Mouse (Mus musculus): ENCODE measurements at regions not wholly inside any gene's neighbourhood (a gene's known extent, or its start where the extent isn't known, plus 50 kb on each side); places are given as distances from the start of the nearest gene placed in this dataset.
"Not testable (repeated sequence)": the region's sequence is repeated elsewhere in the genome, so short reads cannot be mapped to it uniquely, and the experiment has no call there.

- DNase-seq, result no peak
Observed at GRCm38 (mm10) chr15:62267536-62267935, 1344.7 kb upstream of the A1bg start.

GRCm38 (mm10) chr15:62266025-62266424, 1343.2 kb upstream of the A1bg start:
- DNase-seq, result no peak

- DNase-seq, result peak; percentile 53 to 69
Observed at GRCm38 (mm10) chr15:62265484-62265937, 1342.7 kb upstream of the A1bg start.

DNA sequence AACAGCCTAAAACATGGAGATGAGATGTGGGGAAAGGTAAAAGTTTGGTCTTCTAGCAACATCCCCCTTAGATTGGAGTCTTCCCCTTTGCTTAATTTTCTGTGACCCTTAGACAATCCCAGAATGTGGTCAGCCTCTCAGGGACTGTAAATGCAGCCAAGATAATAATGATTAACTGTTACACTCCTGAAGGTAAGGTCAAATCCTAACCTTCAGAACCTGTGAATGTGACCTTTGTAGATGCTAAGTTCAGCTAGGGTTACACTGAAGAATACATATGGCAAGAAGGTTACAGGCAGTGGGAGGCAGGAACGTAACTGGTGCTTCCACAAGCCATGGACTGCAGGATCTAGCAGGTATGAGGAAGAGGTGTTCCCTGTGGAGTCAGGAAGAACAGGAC, 1342.2 kb upstream of the A1bg start:
- peak in 1 of 2 experiments; percentile 41 for DNase-seq

DNA sequence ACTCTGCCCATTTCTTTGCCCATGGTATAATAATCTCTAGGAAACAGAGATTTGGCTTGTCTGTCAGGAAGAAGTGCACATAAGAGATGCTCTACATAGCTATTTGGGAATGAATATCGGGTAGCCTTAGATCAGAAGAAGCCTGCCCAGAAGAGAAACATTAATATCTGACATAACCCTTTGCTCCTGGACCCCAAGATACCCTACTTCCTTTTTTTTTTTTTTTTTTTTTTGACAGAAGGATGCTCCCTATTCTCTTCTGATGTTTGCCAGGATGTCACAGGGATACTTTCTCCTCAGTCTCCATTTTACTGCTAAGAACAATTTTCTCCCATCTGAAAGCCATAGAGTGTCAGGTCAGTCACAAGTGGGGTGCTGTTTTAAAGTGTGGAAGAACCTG, 1341.4 kb upstream of the A1bg start:
- no peak for DNase-seq

- DNase-seq, result no peak
Observed at GRCm38 (mm10) chr15:62262487-62262886, 1339.7 kb upstream of the A1bg start.

- peak in 1 of 2 experiments; percentile 14 for DNase-seq
Observed at GRCm38 (mm10) chr15:62261520-62261919, 1338.7 kb upstream of the A1bg start.

DNA sequence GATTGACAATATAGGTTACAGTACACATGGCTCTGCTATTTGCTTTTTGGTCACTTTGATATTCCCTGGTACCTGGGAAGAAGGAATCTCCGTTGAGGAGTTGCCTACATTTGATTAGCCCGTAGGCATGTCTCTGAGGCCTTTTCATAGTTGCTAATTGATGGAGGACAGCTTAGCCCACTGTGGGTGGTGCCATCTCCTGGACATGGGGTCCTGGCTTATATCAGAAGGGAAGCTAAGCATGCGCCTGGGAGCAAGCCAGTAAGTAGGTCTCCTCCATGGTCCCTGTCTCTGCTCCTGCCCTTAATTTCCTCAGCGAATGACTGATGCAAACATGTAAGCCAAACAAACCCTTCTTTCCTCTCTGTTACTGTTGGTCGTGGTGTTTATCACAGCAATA, 1335.8 kb upstream of the A1bg start:
- no peak for DNase-seq

- peak; percentile 90 to 95 for DNase-seq
Observed at GRCm38 (mm10) chr15:62257955-62258354, 1335.1 kb upstream of the A1bg start.

DNA sequence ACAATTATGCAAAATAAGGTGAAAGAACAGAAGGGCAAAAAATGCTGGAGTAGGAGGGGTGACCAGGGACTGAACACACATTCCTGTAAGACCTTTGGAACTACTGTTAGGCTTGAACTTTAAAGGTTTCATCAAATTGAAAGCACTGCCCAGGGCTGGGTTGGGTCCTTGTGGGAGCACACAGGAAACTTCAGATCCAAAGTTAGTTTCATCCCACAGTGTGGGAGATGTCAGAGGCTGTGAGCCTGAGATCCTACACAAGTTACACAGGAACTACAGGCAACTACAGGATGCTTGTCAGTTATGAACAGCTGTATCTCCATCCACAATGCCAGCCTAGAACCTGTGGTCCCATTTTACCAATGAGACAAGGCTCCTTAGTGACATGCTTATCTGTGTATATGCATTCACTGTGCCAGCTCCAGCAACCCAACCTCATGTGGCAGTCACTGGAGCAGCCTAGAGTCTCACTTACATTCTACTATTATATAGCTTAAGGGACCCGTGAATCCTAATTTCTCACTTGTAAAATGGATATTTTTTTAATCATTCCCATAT, 1334.4 kb upstream of the A1bg start:
- peak in 1 of 2 experiments; percentile 16 for DNase-seq

DNA sequence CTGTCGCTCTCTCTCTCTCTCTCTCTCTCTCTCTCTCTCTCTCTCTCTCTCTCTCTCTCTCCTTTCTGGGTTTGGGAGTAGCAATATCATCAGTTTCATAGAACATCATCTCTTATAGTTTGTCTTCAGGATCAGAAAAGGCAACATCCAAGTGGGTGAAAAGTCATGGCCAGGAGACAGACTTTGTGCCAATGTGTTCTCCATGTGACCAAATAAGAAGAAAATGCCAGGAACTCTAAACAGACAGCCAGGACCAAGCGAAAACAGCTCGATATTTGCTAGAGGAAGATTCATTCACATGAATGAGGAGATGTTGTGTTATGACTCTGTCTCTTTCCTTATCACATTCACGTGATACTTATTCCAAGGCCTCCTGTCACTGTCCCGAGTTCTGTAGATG, 1332.8 kb upstream of the A1bg start:
- DNase-seq, result peak; percentile 51 to 65

DNA sequence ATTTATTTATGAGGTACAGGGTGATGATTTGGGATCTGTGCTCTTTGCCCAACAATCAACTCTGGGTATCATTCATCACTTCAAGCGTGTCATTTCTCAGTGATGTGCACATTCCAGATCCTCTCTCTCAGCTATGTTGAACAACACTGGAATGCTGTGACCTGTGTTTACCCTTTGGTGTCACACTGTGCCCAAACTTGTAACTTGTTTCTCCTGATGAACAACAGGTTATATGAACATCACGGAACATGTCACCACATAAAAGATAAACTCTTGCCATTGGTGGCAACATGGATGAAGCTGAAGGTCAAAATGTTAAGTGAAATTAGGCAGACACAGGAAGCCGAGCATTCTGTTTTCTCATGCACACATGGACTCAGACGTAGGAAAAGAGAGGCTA, 1330.9 kb upstream of the A1bg start:
- DNase-seq, result no peak

GRCm38 (mm10) chr15:62252078-62252833, 1329.4 kb upstream of the A1bg start:
- DNase-seq, result not testable (repeated sequence)

DNA sequence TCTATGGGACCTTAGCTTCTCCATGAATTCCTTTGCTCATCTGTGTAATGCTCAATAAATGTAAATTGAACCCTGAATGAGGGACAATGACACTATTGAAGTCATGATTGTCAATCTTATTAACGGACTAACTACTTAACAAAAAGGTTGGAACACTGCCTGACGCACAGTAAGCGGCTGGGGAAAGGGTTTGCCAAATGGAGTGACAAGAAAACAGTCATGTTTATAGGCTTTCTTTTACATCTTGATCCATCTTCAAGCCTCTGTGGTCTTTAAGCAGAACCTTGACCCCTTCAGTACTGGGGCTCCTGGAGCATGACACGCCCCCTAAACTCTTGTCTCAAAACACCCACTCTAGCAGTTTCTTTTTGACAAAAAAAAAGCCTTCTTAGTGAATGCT, 1326.6 kb upstream of the A1bg start:
- DNase-seq, result no peak

GRCm38 (mm10) chr15:62246561-62247079, 1323.8 kb upstream of the A1bg start:
- no peak for DNase-seq

DNA sequence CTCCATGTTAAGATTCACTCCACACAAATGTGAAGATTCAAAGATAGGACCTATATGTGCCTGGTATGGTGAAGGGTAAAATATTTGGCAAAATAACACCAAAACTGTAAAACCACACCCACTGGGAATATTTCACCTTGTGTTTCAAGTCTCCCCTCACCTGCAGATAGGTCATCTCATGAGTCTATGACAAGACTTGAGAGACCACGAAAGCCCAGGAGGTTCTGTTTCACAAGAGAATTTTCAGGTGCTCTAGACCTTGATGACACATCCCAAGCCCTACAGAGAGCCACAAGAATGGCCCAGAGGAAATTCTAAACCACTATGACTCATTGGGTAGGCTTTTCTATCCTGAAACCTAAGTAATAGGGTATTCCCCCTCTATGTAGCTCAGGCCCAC, 1322.4 kb upstream of the A1bg start:
- no peak for DNase-seq

GRCm38 (mm10) chr15:62244819-62245218, 1322.0 kb upstream of the A1bg start:
- no peak for DNase-seq

DNA sequence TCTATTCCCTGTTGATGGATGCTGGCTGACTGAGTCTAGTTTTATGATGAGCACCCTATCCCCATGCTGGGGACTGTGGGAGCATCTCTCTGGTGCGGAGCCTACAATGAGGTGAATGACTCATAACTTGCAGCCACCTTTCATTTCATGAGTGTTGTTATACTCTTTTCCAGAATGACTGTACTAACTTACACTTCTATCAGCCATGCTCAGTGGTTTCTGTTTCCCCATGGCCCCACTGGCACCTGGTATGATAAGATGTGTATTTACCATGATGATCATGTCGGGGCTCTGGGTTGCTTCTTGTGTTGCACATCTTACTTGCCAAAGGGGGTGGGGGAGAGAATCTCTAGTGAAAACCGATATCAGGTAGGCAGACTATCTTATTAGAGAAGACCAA, 1317.2 kb upstream of the A1bg start:
- DNase-seq, result no peak

GRCm38 (mm10) chr15:62238503-62239045, 1315.8 kb upstream of the A1bg start:
- no peak for DNase-seq

DNA sequence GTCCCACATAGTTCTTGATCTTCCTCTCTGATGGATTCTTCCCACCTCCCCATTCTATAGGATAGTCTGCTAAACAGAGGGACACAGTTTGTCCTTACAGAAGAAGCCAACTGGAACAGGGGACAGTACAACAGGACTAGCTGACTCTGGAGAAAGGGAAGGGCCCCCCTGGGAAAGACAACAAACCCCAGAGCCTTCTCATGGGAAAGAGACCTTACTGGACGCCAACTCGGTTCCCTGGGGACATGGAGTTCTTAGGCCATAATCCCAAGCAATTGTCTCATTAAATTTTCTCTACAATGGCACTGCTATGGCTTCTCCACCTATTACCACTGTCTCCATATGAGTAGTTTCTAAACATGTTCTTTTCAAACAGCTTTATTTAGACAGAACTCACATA, 1313.2 kb upstream of the A1bg start:
- no peak for DNase-seq

DNA sequence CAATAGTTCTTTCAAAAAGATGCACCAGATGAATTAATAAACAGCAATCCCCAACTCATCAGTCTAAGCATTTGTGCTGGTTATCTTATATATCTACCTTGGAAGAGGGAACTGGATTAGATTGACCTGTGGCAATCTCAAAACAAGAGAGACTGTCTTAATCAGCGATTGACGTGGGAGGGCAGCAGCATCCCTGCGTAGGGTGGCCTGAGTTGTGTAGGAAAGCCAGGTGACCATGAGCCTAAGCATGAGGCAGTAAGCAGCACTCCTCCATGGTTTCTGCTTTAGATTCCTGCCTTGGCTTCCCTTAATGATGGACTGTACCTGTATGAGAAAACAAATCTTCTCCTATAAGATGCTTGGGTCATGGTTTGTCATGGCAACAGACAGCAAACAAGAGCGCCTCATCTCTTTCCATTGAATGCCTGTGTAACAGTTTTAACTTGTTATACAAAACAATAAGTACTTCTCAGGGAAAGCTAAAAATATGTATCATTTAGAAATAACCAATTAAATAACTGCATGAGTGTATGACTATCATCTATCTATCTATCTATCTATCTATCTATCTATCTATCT, 1311.5 kb upstream of the A1bg start:
- no peak for DNase-seq

GRCm38 (mm10) chr15:62233154-62233553, 1310.3 kb upstream of the A1bg start:
- DNase-seq, result no peak

GRCm38 (mm10) chr15:62231709-62232108, 1308.9 kb upstream of the A1bg start:
- no peak for DNase-seq

- DNase-seq, result no peak
Observed at GRCm38 (mm10) chr15:62230773-62231172, 1308.0 kb upstream of the A1bg start.
